Mouse (Mus musculus) bone marrow macrophage, adult 2 months (primary cell): ENCODE results near the gene Bcl2l15.

Experiments
- CTCF ChIP-seq: IDR thresholded peaks from 2 replicates; pipeline ENCODE4 v1.5.1; 2012; ENCODE audit warnings: low read depth, mild to moderate bottlenecking, low read length, moderate library complexity
- POLR2A ChIP-seq: IDR thresholded peaks from 2 replicates; pipeline ENCODE4 v1.6.1; 2012; ENCODE audit warnings: mild to moderate bottlenecking, low read depth, low read length, borderline replicate concordance

- TF ChIP-seq CTCF (no peak), POLR2A (no peak)
Measured at GRCm38 (mm10) chr3:103796389-103796788, 36.0 kb upstream of the Bcl2l15 start.
